ENCODE assay signal across 7 mouse cellular contexts in the genomic region with DNA sequence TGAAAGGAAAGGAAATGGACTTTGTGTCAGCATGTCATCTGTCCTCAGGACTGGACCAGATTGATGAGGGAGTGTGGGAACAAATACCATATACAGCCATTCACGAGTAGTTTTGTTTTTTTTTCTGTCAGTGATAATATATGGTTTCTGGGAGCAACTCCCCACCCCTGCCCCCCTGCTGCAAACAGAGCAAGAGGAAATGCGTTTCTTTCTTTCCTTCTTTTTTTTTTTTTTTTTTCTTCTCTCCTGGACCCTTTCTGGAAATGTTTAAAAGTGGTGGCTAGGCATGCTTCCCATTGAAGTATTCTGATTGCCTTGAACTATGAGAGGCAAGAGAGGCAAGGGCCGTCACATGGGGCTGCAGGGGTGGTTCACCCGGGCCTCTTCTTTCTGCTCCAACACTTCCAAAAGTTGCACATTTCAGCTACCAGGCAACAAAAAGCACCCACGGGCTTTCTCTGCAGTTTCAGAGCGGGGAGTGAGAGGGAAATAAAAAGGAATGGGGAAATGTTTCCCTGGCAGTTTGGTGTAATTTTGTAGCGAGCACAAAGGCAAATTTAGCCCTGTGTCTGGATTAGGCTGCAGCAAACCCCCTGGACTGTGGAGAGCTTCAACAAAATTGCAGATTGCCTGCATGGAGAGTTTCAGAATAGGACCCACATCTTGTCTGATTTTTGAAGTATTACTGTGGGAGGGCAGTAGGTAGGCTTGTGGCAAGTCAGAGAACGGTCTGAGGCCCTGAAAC. TPM values are rescaled to one million over a fixed set of nuclear protein-coding genes. Genes with fewer than 3 reads are reported as not detected.
DNase-seq lines count a peak whose midpoint lies in the region; ATAC-seq and TF ChIP-seq lines count a peak whose summit lies in the region.

No protein-coding gene starts in this region.

- no peak; the same call in 1 of the 2 replicates for TF ChIP-seq CTCF in left cerebral cortex, adult 2 months (IDR thresholded peaks at IDR 0.05)

- H3K4me1 ChIP-seq in embryonic facial prominence, embryonic 14.5 days (ENCODE audit: control insufficient read depth, insufficient read depth, low read length): peaks cover 12% of the 10 kb centered on the region
- H3K4me1 ChIP-seq in intestine, embryonic 15.5 days (replicated peaks): peaks cover 13% of the 10 kb centered on the region
- peaks cover 36% of the 10 kb centered on the region for H3K4me1 ChIP-seq in neural tube, embryonic 14.5 days (ENCODE audit: control insufficient read depth, insufficient read depth, low read length)

- ATAC-seq in embryonic facial prominence, embryonic 14.5 days (ENCODE audit: low read depth): no peak
- ATAC-seq in intestine, embryonic 15.5 days: no peak
- no peak for ATAC-seq in neural tube, embryonic 14.5 days (ENCODE audit: low read depth)

- peak overlapping the region; percentile 89 for H3K4me3 ChIP-seq in left cerebral cortex, adult 2 months
- peak overlapping the region; percentile 86 for H3K4me3 ChIP-seq in embryonic facial prominence, embryonic 14.5 days (ENCODE audit: low read depth, low read length)
- peak overlapping the region; percentile 82; the same call in 1 of the 2 replicates for H3K4me3 ChIP-seq in intestine, embryonic 15.5 days (replicated peaks)
- peak overlapping the region; percentile 92 for H3K4me3 ChIP-seq in neural tube, embryonic 14.5 days (ENCODE audit: low read depth, low read length)

- intact Hi-C loops in left cerebral cortex, adult 2 months (cut with DNase I): loop anchor here (5.0 to 10.0 kb wide), 2 partner anchors 361 to 448 kb away; no protein-coding TSS in a partner anchor
- intact Hi-C loops in left cerebral cortex, postnatal 4 days (cut with DNase I): loop anchor here (5.0 to 10.0 kb wide), 4 partner anchors 121 to 331 kb away; partner anchors contain the start of genes Metap1 and Rap1gds1

- H3K27me3 ChIP-seq in embryonic facial prominence, embryonic 14.5 days (replicated peaks; ENCODE audit: control insufficient read depth, insufficient read depth, low read length): peaks cover 5% of the 10 kb centered on the region; the same call in 1 of the 2 replicates
- peaks cover 3% of the 10 kb centered on the region; the same call in 1 of the 2 replicates for H3K27me3 ChIP-seq in intestine, embryonic 15.5 days (replicated peaks)
- H3K27me3 ChIP-seq in neural tube, embryonic 14.5 days (ENCODE audit: control insufficient read depth, insufficient read depth, low read length): no peaks in the 10 kb centered on the region

- H3K9ac ChIP-seq in embryonic facial prominence, embryonic 14.5 days (ENCODE audit: low read depth, low read length): no peak overlapping the region; the same call in 1 of the 2 replicates
- no peak overlapping the region for H3K9ac ChIP-seq in intestine, embryonic 15.5 days
- peak overlapping the region; percentile 90 for H3K9ac ChIP-seq in neural tube, embryonic 14.5 days (replicated peaks; ENCODE audit: low read depth, low read length)

- DNase-seq in left cerebral cortex, adult 2 months (ENCODE audit: extremely low spot score in 1 of 2, low spot score in 2 of 2): no peak
- no peak for DNase-seq in left cerebral cortex, postnatal 4 days
- no peak for DNase-seq in embryonic facial prominence, embryonic 14.5 days (ENCODE audit: low spot score)
- no peak for DNase-seq in spleen, postnatal 10 days (ENCODE audit: low spot score in 2 of 2)
- DNase-seq in left cerebral cortex, adult 8-10 months (ENCODE audit: low spot score in 2 of 2): no peak

- peak overlapping the region; percentile 73 for H3K4me2 ChIP-seq in embryonic facial prominence, embryonic 14.5 days (ENCODE audit: low read depth, low read length)
- peak overlapping the region; percentile 95; the same call in 1 of the 2 replicates for H3K4me2 ChIP-seq in intestine, embryonic 15.5 days (replicated peaks)
- H3K4me2 ChIP-seq in neural tube, embryonic 14.5 days (ENCODE audit: low read depth, low read length): peak overlapping the region; percentile 65

- H3K9me3 ChIP-seq in embryonic facial prominence, embryonic 14.5 days (ENCODE audit: control insufficient read depth, low read length): no peaks in the 10 kb centered on the region
- H3K9me3 ChIP-seq in intestine, embryonic 15.5 days: no peaks in the 10 kb centered on the region
- H3K9me3 ChIP-seq in neural tube, embryonic 14.5 days (ENCODE audit: control insufficient read depth, low read length): no peaks in the 10 kb centered on the region

- 25% methylated on average over 8 of the region's 8 CpGs for WGBS in embryonic facial prominence, embryonic 14.5 days
- WGBS in intestine, embryonic 15.5 days: 45% methylated on average over 8 of the region's 8 CpGs
- 7% methylated on average over 8 of the region's 8 CpGs for WGBS in neural tube, embryonic 14.5 days

- no peaks in the 10 kb centered on the region for H3K36me3 ChIP-seq in embryonic facial prominence, embryonic 14.5 days (ENCODE audit: control insufficient read depth, insufficient read depth, low read length)
- H3K36me3 ChIP-seq in intestine, embryonic 15.5 days: no peaks in the 10 kb centered on the region
- no peaks in the 10 kb centered on the region for H3K36me3 ChIP-seq in neural tube, embryonic 14.5 days (ENCODE audit: control insufficient read depth, insufficient read depth, low read length)

- H3K27ac ChIP-seq in left cerebral cortex, adult 2 months: peak overlapping the region; percentile 95
- H3K27ac ChIP-seq in embryonic facial prominence, embryonic 14.5 days (replicated peaks; ENCODE audit: low read depth, low read length): no peak overlapping the region
- no peak overlapping the region for H3K27ac ChIP-seq in intestine, embryonic 15.5 days
- H3K27ac ChIP-seq in neural tube, embryonic 14.5 days (ENCODE audit: low read depth, low read length): peak overlapping the region; percentile 91

RNA-seq across cellular contexts. Expression of gene Tspan5, which starts 2.2 kb away (rescaled TPM):
- total RNA-seq in left cerebral cortex, adult 2 months (2021): 100 to 1,000 TPM; 242 to 281 TPM
- total RNA-seq in left cerebral cortex, postnatal 4 days (2021): 100 to 1,000 TPM; 191 to 200 TPM
- polyA plus RNA-seq in embryonic facial prominence, embryonic 14.5 days (2014; fragmentation: Nextera tagmentation; extraction: Ambion mirVana): 38.7 and 40.6 TPM in 2 replicates
- 17.8 and 18.4 TPM in 2 replicates for polyA plus RNA-seq in intestine, embryonic 15.5 days (2015; fragmentation: Nextera tagmentation; extraction: Ambion mirVana)
- 115 and 136 TPM in 2 replicates for polyA plus RNA-seq in neural tube, embryonic 14.5 days (2014; fragmentation: Nextera tagmentation; extraction: Ambion mirVana)
- total RNA-seq in left cerebral cortex, adult 8-10 months (2022): 100 to 1,000 TPM; 217 to 260 (median 233) TPM

Comparison
In these comparisons a context has a peak if more than half of its experiments do, and no peak if none do; other contexts are left out.
1. H3K27ac ChIP-seq: peak in left cerebral cortex, adult 2 months (single experiment) and neural tube, embryonic 14.5 days (single experiment); none in embryonic facial prominence, embryonic 14.5 days (single experiment) and intestine, embryonic 15.5 days (single experiment).
2. Peak in every context shown above with its lines, with median percentiles within 50 percentile points of each other: H3K4me3 ChIP-seq and H3K4me2 ChIP-seq.